Mouse (Mus musculus): ENCODE measurements around the gene Rab8b. TPM values are rescaled to one million over a fixed set of nuclear protein-coding genes. Genes with fewer than 3 reads are reported as not detected.
A peak's percentile ranks its signal among the peaks of the same experiment; 100 is the strongest.

Gene Rab8b
- polyA plus RNA-seq, 1 experiment from 2014 or later: 28.6 TPM

- H3K4me1 ChIP-seq (ENCODE audit: control insufficient read depth, insufficient read depth, low read length): peaks cover 35% of the 10 kb centered on the region
- H3K4me3 ChIP-seq (replicated peaks; ENCODE audit: low read length): no peak overlapping the region
- H3K9ac ChIP-seq (ENCODE audit: low read length): no peak overlapping the region
- H3K27me3 ChIP-seq (ENCODE audit: control insufficient read depth, insufficient read depth, low read length): no peaks in the 10 kb centered on the region
- H3K4me2 ChIP-seq (ENCODE audit: low read depth, low read length): no peak overlapping the region
- ATAC-seq (ENCODE audit: insufficient read depth, low FRiP score): no peak
- H3K9me3 ChIP-seq (replicated peaks; ENCODE audit: control insufficient read depth, low read length): no peaks in the 10 kb centered on the region
- H3K27ac ChIP-seq (ENCODE audit: low read length): no peak overlapping the region
- H3K36me3 ChIP-seq (ENCODE audit: control insufficient read depth, insufficient read depth, low read length): no peaks in the 10 kb centered on the region
Measured at GRCm38 (mm10) chr9:66912304-66912703, 7.2 kb downstream of the Rab8b start.

GRCm38 (mm10) chr9:66910677-66911076, 8.8 kb downstream of the Rab8b start:
- peaks cover 38% of the 10 kb centered on the region for H3K4me1 ChIP-seq (ENCODE audit: control insufficient read depth, insufficient read depth, low read length)
- H3K27ac ChIP-seq (ENCODE audit: low read length): no peak overlapping the region
- WGBS: 82% methylated on average over 5 of the region's 5 CpGs
- H3K9ac ChIP-seq (ENCODE audit: low read length): no peak overlapping the region
- no peaks in the 10 kb centered on the region for H3K27me3 ChIP-seq (ENCODE audit: control insufficient read depth, insufficient read depth, low read length)
- no peaks in the 10 kb centered on the region for H3K36me3 ChIP-seq (ENCODE audit: control insufficient read depth, insufficient read depth, low read length)
- H3K4me3 ChIP-seq (replicated peaks; ENCODE audit: low read length): no peak overlapping the region
- H3K4me2 ChIP-seq (ENCODE audit: low read depth, low read length): no peak overlapping the region
- H3K9me3 ChIP-seq (replicated peaks; ENCODE audit: control insufficient read depth, low read length): no peaks in the 10 kb centered on the region
- ATAC-seq (ENCODE audit: insufficient read depth, low FRiP score): no peak

GRCm38 (mm10) chr9:66909922-66910321, 9.6 kb downstream of the Rab8b start:
- H3K27ac ChIP-seq (ENCODE audit: low read length): no peak overlapping the region
- no peak overlapping the region for H3K9ac ChIP-seq (ENCODE audit: low read length)
- ATAC-seq (ENCODE audit: insufficient read depth, low FRiP score): no peak
- H3K9me3 ChIP-seq (replicated peaks; ENCODE audit: control insufficient read depth, low read length): no peaks in the 10 kb centered on the region
- no peaks in the 10 kb centered on the region for H3K36me3 ChIP-seq (ENCODE audit: control insufficient read depth, insufficient read depth, low read length)
- H3K4me3 ChIP-seq (replicated peaks; ENCODE audit: low read length): no peak overlapping the region
- WGBS: 68% methylated on average over 7 of the region's 7 CpGs
- no peak overlapping the region for H3K4me2 ChIP-seq (ENCODE audit: low read depth, low read length)
- no peaks in the 10 kb centered on the region for H3K27me3 ChIP-seq (ENCODE audit: control insufficient read depth, insufficient read depth, low read length)
- peaks cover 33% of the 10 kb centered on the region for H3K4me1 ChIP-seq (ENCODE audit: control insufficient read depth, insufficient read depth, low read length)

- Histone ChIP-seq H3K27ac (ENCODE audit: low read length) (peak overlapping the region; percentile 38; the same call in 1 of the 2 replicates), H3K36me3 (ENCODE audit: control insufficient read depth, insufficient read depth, low read length) (no peaks in the 10 kb centered on the region), H3K4me3 (replicated peaks; ENCODE audit: low read length) (no peak overlapping the region), H3K4me1 (ENCODE audit: control insufficient read depth, insufficient read depth, low read length) (peaks cover 19% of the 10 kb centered on the region; the same call in 1 of the 2 replicates), H3K9me3 (replicated peaks; ENCODE audit: control insufficient read depth, low read length) (no peaks in the 10 kb centered on the region), H3K9ac (ENCODE audit: low read length) (no peak overlapping the region), H3K4me2 (ENCODE audit: low read depth, low read length) (no peak overlapping the region), H3K27me3 (ENCODE audit: control insufficient read depth, insufficient read depth, low read length) (no peaks in the 10 kb centered on the region)
- ATAC-seq (ENCODE audit: insufficient read depth, low FRiP score): no peak
- whole genome bisulfite sequencing: 74% methylated on average over 5 of the region's 5 CpGs
Measured at GRCm38 (mm10) chr9:66907746-66908397, 11.6 kb downstream of the Rab8b start.

GRCm38 (mm10) chr9:66907126-66907525, 12.4 kb downstream of the Rab8b start:
- Histone ChIP-seq H3K9ac (ENCODE audit: low read length) (no peak overlapping the region), H3K27me3 (ENCODE audit: control insufficient read depth, insufficient read depth, low read length) (no peaks in the 10 kb centered on the region), H3K36me3 (ENCODE audit: control insufficient read depth, insufficient read depth, low read length) (no peaks in the 10 kb centered on the region), H3K27ac (ENCODE audit: low read length) (no peak overlapping the region), H3K9me3 (replicated peaks; ENCODE audit: control insufficient read depth, low read length) (no peaks in the 10 kb centered on the region), H3K4me3 (replicated peaks; ENCODE audit: low read length) (no peak overlapping the region), H3K4me1 (ENCODE audit: control insufficient read depth, insufficient read depth, low read length) (peaks cover 19% of the 10 kb centered on the region; the same call in 1 of the 2 replicates), H3K4me2 (ENCODE audit: low read depth, low read length) (no peak overlapping the region)
- 89% methylated on average over 8 of the region's 8 CpGs for WGBS
- no peak for ATAC-seq (ENCODE audit: insufficient read depth, low FRiP score)

GRCm38 (mm10) chr9:66905990-66906389, 13.5 kb downstream of the Rab8b start:
- WGBS: 49% methylated on average over 9 of the region's 9 CpGs
- no peak for ATAC-seq (ENCODE audit: insufficient read depth, low FRiP score)
- no peak overlapping the region for H3K9ac ChIP-seq (ENCODE audit: low read length)
- no peak overlapping the region for H3K4me2 ChIP-seq (ENCODE audit: low read depth, low read length)
- H3K4me1 ChIP-seq (ENCODE audit: control insufficient read depth, insufficient read depth, low read length): peaks cover 19% of the 10 kb centered on the region; the same call in 1 of the 2 replicates
- H3K9me3 ChIP-seq (replicated peaks; ENCODE audit: control insufficient read depth, low read length): no peaks in the 10 kb centered on the region
- H3K4me3 ChIP-seq (replicated peaks; ENCODE audit: low read length): no peak overlapping the region
- H3K36me3 ChIP-seq (ENCODE audit: control insufficient read depth, insufficient read depth, low read length): no peaks in the 10 kb centered on the region
- H3K27me3 ChIP-seq (ENCODE audit: control insufficient read depth, insufficient read depth, low read length): no peaks in the 10 kb centered on the region
- H3K27ac ChIP-seq (ENCODE audit: low read length): 0 out of 2 replicates have a peak overlapping the region, but pooled peaks have one; percentile 5

- Histone ChIP-seq H3K4me2 (ENCODE audit: low read depth, low read length) (no peak overlapping the region), H3K27me3 (ENCODE audit: control insufficient read depth, insufficient read depth, low read length) (no peaks in the 10 kb centered on the region), H3K9me3 (replicated peaks; ENCODE audit: control insufficient read depth, low read length) (no peaks in the 10 kb centered on the region), H3K4me1 (ENCODE audit: control insufficient read depth, insufficient read depth, low read length) (peaks cover 9% of the 10 kb centered on the region; the same call in 1 of the 2 replicates), H3K36me3 (ENCODE audit: control insufficient read depth, insufficient read depth, low read length) (no peaks in the 10 kb centered on the region), H3K9ac (ENCODE audit: low read length) (no peak overlapping the region), H3K4me3 (replicated peaks; ENCODE audit: low read length) (no peak overlapping the region), H3K27ac (ENCODE audit: low read length) (no peak overlapping the region)
- ATAC-seq (ENCODE audit: insufficient read depth, low FRiP score): 0 out of 2 replicates have a peak, but pooled peaks have one; percentile 33
- 64% methylated on average over 4 of the region's 4 CpGs for WGBS
Measured at GRCm38 (mm10) chr9:66899526-66899925, 20.0 kb downstream of the Rab8b start.

- Histone ChIP-seq H3K4me2 (ENCODE audit: low read depth, low read length) (no peak overlapping the region), H3K4me3 (replicated peaks; ENCODE audit: low read length) (no peak overlapping the region)
- WGBS: 61% methylated on average over 2 of the region's 2 CpGs
Measured at GRCm38 (mm10) chr9:66899072-66899471, 20.4 kb downstream of the Rab8b start.

GRCm38 (mm10) chr9:66897851-66898250, 21.6 kb downstream of the Rab8b start:
- H3K4me1 ChIP-seq (ENCODE audit: control insufficient read depth, insufficient read depth, low read length): peaks cover 9% of the 10 kb centered on the region; the same call in 1 of the 2 replicates
- no peak overlapping the region for H3K4me2 ChIP-seq (ENCODE audit: low read depth, low read length)
- no peak overlapping the region for H3K27ac ChIP-seq (ENCODE audit: low read length)
- no peak for ATAC-seq (ENCODE audit: insufficient read depth, low FRiP score)
- WGBS: 68% methylated on average over 6 of the region's 6 CpGs
- no peak overlapping the region for H3K9ac ChIP-seq (ENCODE audit: low read length)
- no peak overlapping the region for H3K4me3 ChIP-seq (replicated peaks; ENCODE audit: low read length)
- no peaks in the 10 kb centered on the region for H3K36me3 ChIP-seq (ENCODE audit: control insufficient read depth, insufficient read depth, low read length)
- H3K27me3 ChIP-seq (ENCODE audit: control insufficient read depth, insufficient read depth, low read length): no peaks in the 10 kb centered on the region
- no peaks in the 10 kb centered on the region for H3K9me3 ChIP-seq (replicated peaks; ENCODE audit: control insufficient read depth, low read length)

More at GRCm38 (mm10) chr9:66899072-66899471, 20.4 kb downstream of the Rab8b start:
- ATAC-seq (ENCODE audit: insufficient read depth, low FRiP score): no peak
- Histone ChIP-seq H3K9ac (ENCODE audit: low read length) (no peak overlapping the region), H3K27me3 (ENCODE audit: control insufficient read depth, insufficient read depth, low read length) (no peaks in the 10 kb centered on the region), H3K9me3 (replicated peaks; ENCODE audit: control insufficient read depth, low read length) (no peaks in the 10 kb centered on the region), H3K36me3 (ENCODE audit: control insufficient read depth, insufficient read depth, low read length) (no peaks in the 10 kb centered on the region), H3K27ac (ENCODE audit: low read length) (no peak overlapping the region), H3K4me1 (ENCODE audit: control insufficient read depth, insufficient read depth, low read length) (peaks cover 9% of the 10 kb centered on the region; the same call in 1 of the 2 replicates)
